Mouse (Mus musculus): ENCODE measurements around the gene Gm21293.
"Not testable (repeated sequence)": the region's sequence is repeated elsewhere in the genome, so short reads cannot be mapped to it uniquely, and the experiment has no call there.

Gene Gm21293

GRCm38 (mm10) chr10:104142687-104143086 is at the start of gene Gm21293:
Gene Gm21293, plus strand, starts transcription at chr10:104142987.
- not testable (repeated sequence) for DNase-seq (ENCODE audit: low spot score)

- no peak for DNase-seq (ENCODE audit: low spot score)
These were observed 32.7 kb upstream of the Gm21293 start for GRCm38 (mm10) chr10:104110044-104110443.

- DNase-seq (ENCODE audit: low spot score): no peak
These were observed 24.5 kb upstream of the Gm21293 start for GRCm38 (mm10) chr10:104118312-104118711.

- DNase-seq (ENCODE audit: low spot score): not testable (repeated sequence)
These were observed 8.4 kb downstream of the Gm21293 start, which contains the start of gene Gm6763 for GRCm38 (mm10) chr10:104151197-104151596. Gene Gm6763, plus strand, starts transcription at chr10:104151497.

GRCm38 (mm10) chr10:104159706-104160105 is 16.9 kb downstream of the Gm21293 start, which contains the start of gene Gm8764:
Gene Gm8764, plus strand, starts transcription at chr10:104160006.
- DNase-seq (ENCODE audit: low spot score): not testable (repeated sequence)

GRCm38 (mm10) chr10:104168215-104168614 is 25.4 kb downstream of the Gm21293 start, which contains the start of gene Gm21304:
Gene Gm21304, plus strand, starts transcription at chr10:104168515.
- not testable (repeated sequence) for DNase-seq (ENCODE audit: low spot score)

GRCm38 (mm10) chr10:104176724-104177123 is 33.9 kb downstream of the Gm21293 start, which contains the start of gene Gm21312:
Gene Gm21312, plus strand, starts transcription at chr10:104177024.
- DNase-seq (ENCODE audit: low spot score): not testable (repeated sequence)

GRCm38 (mm10) chr10:104185233-104185632 is 42.4 kb downstream of the Gm21293 start, which contains the start of gene Gm20765:
Gene Gm20765, plus strand, starts transcription at chr10:104185533.
- DNase-seq (ENCODE audit: low spot score): not testable (repeated sequence)

GRCm38 (mm10) chr10:104193742-104194141 is 51.0 kb downstream of the Gm21293 start, which contains the start of gene Gm4340:
Gene Gm4340, plus strand, starts transcription at chr10:104194042.
- not testable (repeated sequence) for DNase-seq (ENCODE audit: low spot score)

Measured in ovary, postnatal 10 days (tissue).